Mouse (Mus musculus) MEL (cell line): ENCODE measurements around the gene Depdc7. TPM values are rescaled to one million over a fixed set of nuclear protein-coding genes. Genes with fewer than 3 reads are reported as not detected.

Source experiments
- DNase-seq: peaks from one replicate; pipeline ENCODE4 v3.0.0; 2011; ENCODE audit warnings: low read depth, low spot score
- H3K27ac ChIP-seq: 2 replicates; pipeline ENCODE4 v1.5.1; 2012; ENCODE audit warnings: low read depth, mild to moderate bottlenecking, control low read depth, low read length, moderate library complexity; ENCODE audit not compliant: control insufficient read depth
- H3K27me3 ChIP-seq, 2 experiments: fragments of 150-350 bp in 1 of 2; sonication (generic) in 1 of 2; 2 replicates each; pipeline ENCODE4 v1.6.1; 2012; ENCODE audit warnings: low read length in 2 of 2, mild to moderate bottlenecking in 2 of 2, improper control_type of control experiment in 1 of 2, moderate library complexity in 1 of 2; ENCODE audit not compliant: insufficient read depth in 2 of 2, control insufficient read depth in 1 of 2
- H3K36me3 ChIP-seq, 2 experiments: 2 replicates each; pipeline ENCODE4 v1.6.1; 2012 to 2014; ENCODE audit warnings: low read length in 2 of 2, improper control_type of control experiment in 1 of 2, inconsistent platforms in 1 of 2, mild to moderate bottlenecking in 1 of 2; ENCODE audit not compliant: insufficient read depth in 2 of 2, control insufficient read depth in 1 of 2
- H3K4me1 ChIP-seq, 2 experiments: fragments of 150-350 bp in 1 of 2; sonication (generic) in 1 of 2; 2 replicates each; pipeline ENCODE4 v1.6.1; 2012; ENCODE audit warnings: low read length in 2 of 2, improper control_type of control experiment in 1 of 2, mild to moderate bottlenecking in 1 of 2; ENCODE audit not compliant: insufficient read depth in 2 of 2, control insufficient read depth in 1 of 2
- H3K4me3 ChIP-seq, 2 experiments: fragments of 150-350 bp in 1 of 2; sonication (generic) in 1 of 2; 2 replicates each; pipeline ENCODE4 v1.5.1; 2012; ENCODE audit warnings: low read depth in 2 of 2, low read length in 2 of 2, mild to moderate bottlenecking in 2 of 2, moderate library complexity in 2 of 2, control low read depth in 1 of 2, improper control_type of control experiment in 1 of 2; ENCODE audit not compliant: control insufficient read depth in 1 of 2, insufficient read depth in 1 of 2
- H3K79me2 ChIP-seq: 2 replicates; pipeline ENCODE4 v1.6.1; 2012; ENCODE audit warnings: mild to moderate bottlenecking, low read length, moderate library complexity; ENCODE audit not compliant: control insufficient read depth, poor library complexity, insufficient read depth
- H3K9ac ChIP-seq: 2 replicates; pipeline ENCODE4 v1.6.1; 2012; ENCODE audit warnings: low read depth, mild to moderate bottlenecking, control low read depth, low read length, moderate library complexity; ENCODE audit not compliant: control insufficient read depth, poor library complexity, severe bottlenecking
- H3K9me3 ChIP-seq: fragments of 150-350 bp; sonication (generic); replicated peaks from 2 replicates; pipeline ENCODE4 v1.6.1; 2012; ENCODE audit warnings: mild to moderate bottlenecking, low read length, improper control_type of control experiment, moderate library complexity; ENCODE audit not compliant: insufficient read depth
- BHLHE40 ChIP-seq: IDR thresholded peaks from 2 replicates; pipeline ENCODE4 v1.6.1; 2012; ENCODE audit warnings: low read depth, mild to moderate bottlenecking, inconsistent platforms, low read length, improper control_type of control experiment, borderline replicate concordance
- CHD2 ChIP-seq: IDR thresholded peaks from 2 replicates; pipeline ENCODE4 v1.6.1; 2011; ENCODE audit warnings: low read length, improper control_type of control experiment
- CTCF ChIP-seq, 3 experiments: IDR thresholded peaks in 2 of 3; conservative IDR thresholded peaks in 1 of 3; 2 replicates each; pipeline ENCODE4 v1.5.1; 2011 to 2012; ENCODE audit warnings: low read length in 3 of 3, low read depth in 2 of 3, mild to moderate bottlenecking in 2 of 3, improper control_type of control experiment in 1 of 3, inconsistent platforms in 1 of 3, mixed read lengths in 1 of 3, moderate library complexity in 1 of 3; ENCODE audit not compliant: control insufficient read depth in 1 of 3, insufficient read depth in 1 of 3, poor library complexity in 1 of 3, severe bottlenecking in 1 of 3
- EP300 ChIP-seq, 2 experiments: IDR thresholded peaks; 2 replicates each; pipeline ENCODE4 v1.6.1; 2011; ENCODE audit warnings: improper control_type of control experiment in 2 of 2, low read length in 2 of 2, low read depth in 1 of 2, mild to moderate bottlenecking in 1 of 2
- MAFK ChIP-seq: IDR thresholded peaks from 2 replicates; pipeline ENCODE4 v1.6.1; 2011; ENCODE audit warnings: low read depth, mild to moderate bottlenecking, low read length, improper control_type of control experiment, borderline replicate concordance
- MXI1 ChIP-seq: IDR thresholded peaks from 2 replicates; pipeline ENCODE4 v1.6.1; 2011; ENCODE audit warnings: mild to moderate bottlenecking, low read depth, low read length, improper control_type of control experiment
- MYC ChIP-seq: IDR thresholded peaks from 2 replicates; pipeline ENCODE4 v1.6.1; 2011; ENCODE audit warnings: low read depth, mild to moderate bottlenecking, low read length, improper control_type of control experiment, moderate library complexity
- POLR2A ChIP-seq, 2 experiments: IDR thresholded peaks; 2 replicates each; pipeline ENCODE4 v1.6.1; 2011 to 2012; ENCODE audit warnings: low read length in 2 of 2, mild to moderate bottlenecking in 2 of 2, control low read depth in 1 of 2, improper control_type of control experiment in 1 of 2, low read depth in 1 of 2, moderate library complexity in 1 of 2; ENCODE audit not compliant: control insufficient read depth in 1 of 2, insufficient read depth in 1 of 2, poor library complexity in 1 of 2
- POLR2AphosphoS5 ChIP-seq: IDR thresholded peaks from 2 replicates; pipeline ENCODE4 v1.6.1; 2012; ENCODE audit warnings: low read depth, borderline replicate concordance, mild to moderate bottlenecking, inconsistent platforms, low read length, moderate library complexity, mixed read lengths
- RAD21 ChIP-seq: IDR thresholded peaks from 2 replicates; pipeline ENCODE4 v1.6.1; 2011; ENCODE audit warnings: mild to moderate bottlenecking, low read depth, low read length, improper control_type of control experiment
- RCOR1 ChIP-seq: IDR thresholded peaks from 2 replicates; pipeline ENCODE4 v1.6.1; 2012; ENCODE audit warnings: low read depth, mild to moderate bottlenecking, inconsistent platforms, low read length, improper control_type of control experiment
- TBP ChIP-seq: IDR thresholded peaks from 2 replicates; pipeline ENCODE4 v1.8.0; 2011; ENCODE audit warnings: low read depth, low read length, improper control_type of control experiment
- USF1 ChIP-seq: IDR thresholded peaks from 2 replicates; pipeline ENCODE4 v1.6.1; 2014; ENCODE audit warnings: low read depth, mild to moderate bottlenecking, inconsistent platforms, low read length, improper control_type of control experiment, moderate library complexity
- ZMIZ1 ChIP-seq: IDR thresholded peaks from 2 replicates; pipeline ENCODE4 v1.6.1; 2012; ENCODE audit warnings: low read depth, mild to moderate bottlenecking, inconsistent platforms, low read length, improper control_type of control experiment, moderate library complexity
- polyA plus RNA-seq, 2 experiments: library from polyadenylated mRNA; stranded (reverse) in 1 of 2; unstranded in 1 of 2; fragments of >175 nt in 1 of 2; fragments of >200 nt in 1 of 2; gene quantifications; 2 replicates each; pipeline versions ENCODE4 v1.2.1 to v1.2.4; 2012; ENCODE audit warnings: low replicate concordance in 2 of 2, low read depth in 1 of 2; ENCODE audit not compliant: insufficient read length in 2 of 2, insufficient read depth in 1 of 2, missing spikeins in 1 of 2
- total RNA-seq: library from RNA; depleted of rRNA; stranded (reverse); fragments of 300-350 nt; gene quantifications from 2 replicates; pipeline ENCODE4 v1.2.3, GENCODE M21; 2012

Depdc7 gene
- total and polyA plus RNA-seq, 3 experiments = 7.1 to 8.6 TPM; not detected in 1

GRCm38 (mm10) chr2:104714254-104714691 is 28.4 kb downstream of the Depdc7 start:
- Histone ChIP-seq H3K36me3 (peaks cover 0 to 21% of the 10 kb centered on the region in 2 experiments; a peak in 2 of 4 replicates), H3K79me2 (peaks cover 14% of the 10 kb centered on the region; the same call in 1 of the 2 replicates), H3K4me1 (peaks cover 19 to 25% of the 10 kb centered on the region in 2 experiments), H3K27ac (no peak overlapping the region), H3K9ac (no peak overlapping the region), H3K4me3 (no peak overlapping the region), H3K9me3 (no peaks in the 10 kb centered on the region), H3K27me3 (no peaks in the 10 kb centered on the region)
- DNase-seq = no peak
- no peak for TF ChIP-seq RCOR1
- no peak for TF ChIP-seq USF1
- TF ChIP-seq CHD2 = no peak
- TF ChIP-seq ZMIZ1 = no peak
- TF ChIP-seq POLR2AphosphoS5 = no peak
- no peak for TF ChIP-seq CTCF (IDR thresholded peaks at IDR 0.05 in 2 of 3, conservative IDR thresholded peaks at IDR 0.05 in 1 of 3; ENCODE audit: control insufficient read depth in 1 of 3, insufficient read depth in 1 of 3, low read depth in 2 of 3, low read length in 3 of 3, poor library complexity in 1 of 3, severe bottlenecking in 1 of 3)
- no peak for TF ChIP-seq EP300 (IDR thresholded peaks at IDR 0.05; ENCODE audit: low read depth in 1 of 2, low read length in 2 of 2)
- TF ChIP-seq MXI1 = no peak

GRCm38 (mm10) chr2:104712486-104712809 is 30.2 kb downstream of the Depdc7 start:
- Histone ChIP-seq H3K79me2 (peaks cover 14% of the 10 kb centered on the region; the same call in 1 of the 2 replicates), H3K9me3 (no peaks in the 10 kb centered on the region), H3K27me3 (no peaks in the 10 kb centered on the region), H3K4me1 (peaks cover 16 to 20% of the 10 kb centered on the region in 2 experiments), H3K27ac (peak overlapping the region; percentile 82), H3K36me3 (peaks cover 0 to 18% of the 10 kb centered on the region in 2 experiments; a peak in 2 of 4 replicates), H3K9ac (peak overlapping the region; percentile 98), H3K4me3 (peak overlapping the region; percentile 96 to 98)
- no peak for TF ChIP-seq MYC
- no peak for TF ChIP-seq BHLHE40
- TF ChIP-seq TBP = peak; percentile 58
- TF ChIP-seq POLR2A (IDR thresholded peaks at IDR 0.05; ENCODE audit: control insufficient read depth in 1 of 2, insufficient read depth in 1 of 2, low read depth in 1 of 2, low read length in 2 of 2, poor library complexity in 1 of 2) = 0 out of 4 replicates have a peak, but pooled peaks of 1 of the 2 experiments have one; percentile 19
- no peak for TF ChIP-seq MAFK
- TF ChIP-seq RAD21 = no peak
- peak; percentile 5; the same call in 1 of the 2 replicates for TF ChIP-seq MXI1
- DNase-seq = peak; percentile 74
